Mouse (Mus musculus): Measurements from ENCODE around the gene Rpf1. TPM values are rescaled to one million over a fixed set of nuclear protein-coding genes. Genes with fewer than 3 reads are reported as not detected.

Gene Rpf1
- total and polyA plus RNA-seq, 3 experiments = 27.2 to 99.9 (median 95.6) TPM

DNA sequence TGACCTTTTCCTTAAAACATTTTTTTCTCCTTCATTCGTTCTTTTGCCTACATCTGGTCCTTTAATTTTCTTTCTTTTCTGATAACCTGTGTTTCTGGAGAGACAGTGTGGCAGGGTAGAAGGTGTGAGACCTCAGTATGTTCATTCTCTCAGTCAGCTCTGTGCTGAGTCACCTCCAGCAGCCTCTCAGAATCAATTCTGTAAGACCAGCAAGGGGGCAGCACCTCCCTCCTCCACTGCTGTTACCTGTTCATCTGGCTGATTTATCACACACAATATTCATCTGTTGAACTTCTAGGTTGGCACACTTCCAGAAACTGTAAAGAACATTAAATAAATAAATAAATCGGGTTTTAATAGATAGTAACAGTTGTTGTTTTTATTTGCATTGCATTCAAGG, 58.3 kb downstream of the Rpf1 start:
- Histone ChIP-seq H3K36me3 (replicated peaks) (peaks cover 26% of the 10 kb centered on the region), H3K4me1 (ENCODE audit: insufficient read depth, low read depth, low read length) (peaks cover 2% of the 10 kb centered on the region; the same call in 1 of the 2 replicates), H3K9me3 (replicated peaks) (no peaks in the 10 kb centered on the region), H3K4me3 (ENCODE audit: low read depth, low read length) (no peak overlapping the region), H3K27me3 (ENCODE audit: insufficient read depth, low read length) (no peaks in the 10 kb centered on the region)
- peak; percentile 45; the same call in 1 of the 2 replicates for ATAC-seq (ENCODE audit: extremely low read depth, insufficient number of reproducible peaks, low FRiP score, poor library complexity, severe bottlenecking)
- DNase-seq (ENCODE audit: low spot score) = no peak
- no peak for TF ChIP-seq GATA1 (IDR thresholded peaks at IDR 0.05; ENCODE audit: borderline replicate concordance, low read length)

Other genes with a start within 250 kb of the Rpf1 start
- gene Ssx2ip, start 116.8 kb downstream of the Rpf1 start, total RNA-seq (2014; fragmentation: Nextera tagmentation) = 64.0 and 74.2 TPM in 2 replicates
- gene Ssx2ip, start 116.8 kb downstream of the Rpf1 start, total RNA-seq (2017) = 53.4 and 58.6 TPM in 2 replicates
- 12.8 and 13.7 TPM in 2 replicates for gene Ssx2ip, start 116.8 kb downstream of the Rpf1 start, polyA plus RNA-seq (2012)
- gene Ctbs, start 71.6 kb downstream of the Rpf1 start, total RNA-seq (2014; fragmentation: Nextera tagmentation) = 27.6 and 40.9 TPM in 2 replicates
- 14.7 and 16.7 TPM in 2 replicates for gene Ctbs, start 71.6 kb downstream of the Rpf1 start, total RNA-seq (2017)
- gene Ctbs, start 71.6 kb downstream of the Rpf1 start, polyA plus RNA-seq (2012) = 20.5 and 27.5 TPM in 2 replicates
- 14.9 and 19.7 TPM in 2 replicates for gene Spata1, start 21.7 kb downstream of the Rpf1 start, total RNA-seq (2014; fragmentation: Nextera tagmentation)
- gene Spata1, start 21.7 kb downstream of the Rpf1 start, total RNA-seq (2017) = 11.6 and 20.4 TPM in 2 replicates
- gene Spata1, start 21.7 kb downstream of the Rpf1 start, polyA plus RNA-seq (2012) = 1.3 and 1.6 TPM in 2 replicates
- 287 and 297 TPM in 2 replicates for gene Gng5, start 21.6 kb downstream of the Rpf1 start, total RNA-seq (2014; fragmentation: Nextera tagmentation)
- 299 and 354 TPM in 2 replicates for gene Gng5, start 21.6 kb downstream of the Rpf1 start, total RNA-seq (2017)
- gene Gng5, start 21.6 kb downstream of the Rpf1 start, polyA plus RNA-seq (2012) = 191 and 352 TPM in 2 replicates
- gene Uox, start 49.0 kb upstream of the Rpf1 start, total RNA-seq (2014; fragmentation: Nextera tagmentation) = not detected in 2 replicates
- 0.22 TPM in 1 of 2 replicates, not detected in the other for gene Uox, start 49.0 kb upstream of the Rpf1 start, total RNA-seq (2017)
- gene Uox, start 49.0 kb upstream of the Rpf1 start, polyA plus RNA-seq (2012) = not detected in 2 replicates
- gene Dnase2b, start 94.2 kb upstream of the Rpf1 start, total RNA-seq (2014; fragmentation: Nextera tagmentation) = not detected in 2 replicates
- gene Dnase2b, start 94.2 kb upstream of the Rpf1 start, total RNA-seq (2017) = 1.4 and 1.6 TPM in 2 replicates
- gene Dnase2b, start 94.2 kb upstream of the Rpf1 start, polyA plus RNA-seq (2012) = not detected in 2 replicates
- gene 4930503B20Rik, start 129.9 kb upstream of the Rpf1 start, total RNA-seq (2014; fragmentation: Nextera tagmentation) = not detected in 2 replicates
- gene 4930503B20Rik, start 129.9 kb upstream of the Rpf1 start, total RNA-seq (2017) = 0.44 and 0.52 TPM in 2 replicates
- gene 4930503B20Rik, start 129.9 kb upstream of the Rpf1 start, polyA plus RNA-seq (2012) = not detected in 2 replicates
- not detected in 2 replicates for gene Samd13, start 164.2 kb upstream of the Rpf1 start, total RNA-seq (2014; fragmentation: Nextera tagmentation)
- 1.8 and 2.1 TPM in 2 replicates for gene Samd13, start 164.2 kb upstream of the Rpf1 start, total RNA-seq (2017)
- gene Samd13, start 164.2 kb upstream of the Rpf1 start, polyA plus RNA-seq (2012) = 0.09 and 0.10 TPM in 2 replicates

Measured in G1E (cell line).